ENCODE assay signal across 9 mouse cellular contexts in the genomic region with DNA sequence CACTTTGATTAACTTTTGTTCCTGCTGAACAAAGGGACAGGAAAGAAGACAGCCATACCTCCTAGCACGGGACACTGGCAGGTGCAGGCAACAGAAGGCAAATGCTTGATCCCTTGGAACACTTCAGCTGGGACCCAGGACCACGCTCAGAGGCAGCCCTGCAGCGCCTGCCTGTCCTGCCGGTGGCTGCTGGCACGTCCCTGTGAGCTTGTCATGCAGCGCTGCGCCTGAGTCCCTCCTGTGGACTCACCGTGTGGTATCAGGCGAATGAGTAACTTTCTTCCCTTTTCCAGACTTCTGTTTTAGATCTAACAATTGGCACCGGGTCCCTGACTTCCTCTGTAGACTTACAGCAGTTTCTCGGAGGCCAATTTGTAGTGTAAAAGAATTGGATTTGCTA. TPM values are rescaled to one million over a fixed set of nuclear protein-coding genes. Genes with fewer than 3 reads are reported as not detected.
DNase-seq lines count a peak whose midpoint lies in the region; ATAC-seq lines count a peak whose summit lies in the region.
"Had no signal": no experiment of that assay in that cellular context is flagged by ENCODE, and none has a peak within 500 bp of the region (broad histone marks: within the 10 kb centered on the region; RNA-seq: fewer than 3 reads in every experiment).

TSS of gene Veph1 (minus strand) at position 293 of the 400 bp plus-strand sequence.

- peaks cover 10% of the 10 kb centered on the region; the same call in 1 of the 2 replicates for H3K4me1 ChIP-seq in heart, embryonic 12.5 days (replicated peaks)
- peaks cover 6% of the 10 kb centered on the region for H3K4me1 ChIP-seq in forebrain, embryonic 15.5 days
- H3K4me1 ChIP-seq in neural tube, embryonic 11.5 days (ENCODE audit: control insufficient read depth, insufficient read depth, low read length): peaks cover 12% of the 10 kb centered on the region; the same call in 1 of the 2 replicates

- WGBS in heart, embryonic 12.5 days: 32% methylated on average over 11 of the region's 11 CpGs
- 10% methylated on average over 11 of the region's 11 CpGs for WGBS in forebrain, embryonic 15.5 days
- 24% methylated on average over 11 of the region's 11 CpGs for WGBS in neural tube, embryonic 11.5 days

- peak within 1 kb of the TSS; percentile 39 for H3K4me2 ChIP-seq in heart, embryonic 12.5 days
- H3K4me2 ChIP-seq in forebrain, embryonic 15.5 days (replicated peaks): peak within 1 kb of the TSS; percentile 18
- peak within 1 kb of the TSS; percentile 14 for H3K4me2 ChIP-seq in neural tube, embryonic 11.5 days (ENCODE audit: low read depth)

- no peak within 1 kb of the TSS for H3K27ac ChIP-seq in heart, embryonic 12.5 days (ENCODE audit: poor library complexity, severe bottlenecking)
- H3K27ac ChIP-seq in forebrain, embryonic 15.5 days (replicated peaks): peak within 1 kb of the TSS; percentile 63
- H3K27ac ChIP-seq in neural tube, embryonic 11.5 days (ENCODE audit: low read depth, low read length): no peak within 1 kb of the TSS
- H3K27ac ChIP-seq: gastrocnemius, adult 2 months had no signal

- no peaks in the 10 kb centered on the region for H3K27me3 ChIP-seq in heart, embryonic 12.5 days (replicated peaks)
- H3K27me3 ChIP-seq in forebrain, embryonic 15.5 days: no peaks in the 10 kb centered on the region
- H3K27me3 ChIP-seq in neural tube, embryonic 11.5 days (ENCODE audit: control insufficient read depth, insufficient read depth, low read length): no peaks in the 10 kb centered on the region

- no peak for DNase-seq in heart, postnatal 4 days
- DNase-seq in kidney, postnatal 14 days: peak; percentile 74
- peak; percentile 16 for DNase-seq in neural tube, embryonic 11.5 days (ENCODE audit: low spot score)
- no peak for DNase-seq in gastrocnemius, adult 18-20 months (ENCODE audit: low spot score)
- no peak for DNase-seq in thymus, postnatal 25 days
- DNase-seq: gastrocnemius, adult 2 months had no signal

- H3K9ac ChIP-seq in heart, embryonic 12.5 days: no peak within 1 kb of the TSS
- 0 out of 2 replicates have a peak within 1 kb of the TSS, but pooled peaks have one; percentile 11 for H3K9ac ChIP-seq in forebrain, embryonic 15.5 days (replicated peaks)
- H3K9ac ChIP-seq in neural tube, embryonic 11.5 days (ENCODE audit: low read length): peak within 1 kb of the TSS; percentile 18; the same call in 1 of the 2 replicates

- H3K36me3 ChIP-seq in heart, embryonic 12.5 days: no peaks in the 10 kb centered on the region
- no peaks in the 10 kb centered on the region for H3K36me3 ChIP-seq in forebrain, embryonic 15.5 days
- no peaks in the 10 kb centered on the region for H3K36me3 ChIP-seq in neural tube, embryonic 11.5 days (ENCODE audit: control insufficient read depth, insufficient read depth, low read length)

- no peak within 1 kb of the TSS for H3K4me3 ChIP-seq in heart, embryonic 12.5 days
- H3K4me3 ChIP-seq in forebrain, embryonic 15.5 days: peak within 1 kb of the TSS; percentile 16
- H3K4me3 ChIP-seq in neural tube, embryonic 11.5 days (ENCODE audit: low read depth, low read length): no peak within 1 kb of the TSS
- H3K4me3 ChIP-seq: gastrocnemius, adult 2 months had no signal

- no peaks in the 10 kb centered on the region for H3K9me3 ChIP-seq in heart, embryonic 12.5 days (replicated peaks)
- no peaks in the 10 kb centered on the region for H3K9me3 ChIP-seq in forebrain, embryonic 15.5 days
- H3K9me3 ChIP-seq in neural tube, embryonic 11.5 days (ENCODE audit: control insufficient read depth, low read length): no peaks in the 10 kb centered on the region

- no peak for ATAC-seq in heart, embryonic 12.5 days (ENCODE audit: insufficient number of reproducible peaks, low FRiP score)
- peak; percentile 76 for ATAC-seq in forebrain, embryonic 15.5 days (replicated peaks)
- peak; percentile 54 for ATAC-seq in neural tube, embryonic 11.5 days (ENCODE audit: insufficient read depth, low FRiP score, low TSS enrichment)
- ATAC-seq in cerebellum, adult (ENCODE audit: insufficient number of reproducible peaks, low FRiP score, low TSS enrichment): no peak

RNA-seq across cellular contexts. Expression of gene Veph1, which starts in this region (rescaled TPM):
- 0.75 and 1.2 TPM in 2 replicates for polyA plus RNA-seq in heart, embryonic 12.5 days (2016; fragmentation: Nextera tagmentation; extraction: Ambion mirVana)
- total RNA-seq in heart, postnatal 4 days (2021): 1 to 10 TPM; 1.1 to 1.4 TPM
- 10.2 and 11.7 TPM in 2 replicates for polyA plus RNA-seq in forebrain, embryonic 15.5 days (2015; fragmentation: Nextera tagmentation; extraction: Ambion mirVana)
- 4.4 and 4.9 TPM in 2 replicates for polyA plus RNA-seq in neural tube, embryonic 11.5 days (2014; fragmentation: Nextera tagmentation; extraction: Ambion mirVana)
- under 1 TPM in 1 of 2 experiments, not detected in 1; 0.05 TPM for total RNA-seq in gastrocnemius, adult 18-20 months (2021)
- total RNA-seq: gastrocnemius, adult 2 months had no signal

Comparison
In these comparisons a context has a peak if more than half of its experiments do, and no peak if none do; other contexts are left out.
1. ATAC-seq: peak in forebrain, embryonic 15.5 days (single experiment) and neural tube, embryonic 11.5 days (single experiment); none in heart, embryonic 12.5 days (single experiment) and cerebellum, adult (single experiment).
2. DNase-seq: peak in kidney, postnatal 14 days (single experiment) and neural tube, embryonic 11.5 days (single experiment); none in heart, postnatal 4 days (single experiment), gastrocnemius, adult 18-20 months (single experiment) and thymus, postnatal 25 days (single experiment).
3. Peak in every context shown above with its lines, with median percentiles within 50 percentile points of each other: H3K4me2 ChIP-seq.